Mouse (Mus musculus): Measurements from ENCODE around the gene Olfr1057. TPM values are rescaled to one million over a fixed set of nuclear protein-coding genes. Genes with fewer than 3 reads are reported as not detected.

Gene Olfr1057
- polyA plus RNA-seq (2017; shearing (Covaris generic)): not detected

DNA sequence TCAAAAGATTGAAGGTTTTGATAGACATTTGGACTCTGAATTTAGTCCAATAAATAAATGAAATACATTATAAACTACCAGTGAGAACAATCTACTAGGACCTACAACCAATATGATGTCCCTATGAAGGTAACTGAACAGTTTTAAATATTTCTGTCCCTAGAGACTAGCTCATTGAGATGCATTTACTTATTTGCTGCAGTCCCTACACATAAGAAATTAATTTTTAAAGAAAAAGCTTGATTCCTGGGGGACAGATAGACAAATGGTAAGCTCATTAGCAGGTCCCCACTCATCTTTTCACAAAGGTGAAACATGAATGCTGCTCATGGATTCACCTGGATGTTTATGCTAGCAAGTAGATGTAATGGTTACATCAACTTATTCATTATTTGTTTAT lies at the start of gene Olfr1057:
Olfr1057 (minus strand) TSS at position 101 of the 400 bp plus-strand sequence.

DNA sequence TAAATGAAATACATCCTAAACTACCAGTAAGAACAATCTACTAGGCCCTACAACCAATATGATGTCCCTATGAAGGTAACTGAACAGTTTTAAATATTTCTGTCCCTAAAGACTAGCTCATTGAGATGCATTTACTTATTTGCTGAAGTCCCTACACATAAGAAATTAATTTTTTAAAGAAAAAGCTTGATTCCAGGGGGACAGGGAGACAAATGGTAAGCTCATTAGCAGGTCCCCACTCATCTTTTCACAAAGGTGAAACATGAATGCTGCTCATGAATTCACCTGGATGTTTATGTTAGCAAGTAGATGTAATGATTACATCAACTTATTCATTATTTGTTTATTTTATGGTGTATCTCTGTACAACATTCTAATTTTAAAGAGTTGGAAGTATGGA lies 48.5 kb upstream of the Olfr1057 start, which contains the start of gene Olfr1062:
Olfr1062 (minus strand) TSS at position 101 of the 400 bp plus-strand sequence.

DNA sequence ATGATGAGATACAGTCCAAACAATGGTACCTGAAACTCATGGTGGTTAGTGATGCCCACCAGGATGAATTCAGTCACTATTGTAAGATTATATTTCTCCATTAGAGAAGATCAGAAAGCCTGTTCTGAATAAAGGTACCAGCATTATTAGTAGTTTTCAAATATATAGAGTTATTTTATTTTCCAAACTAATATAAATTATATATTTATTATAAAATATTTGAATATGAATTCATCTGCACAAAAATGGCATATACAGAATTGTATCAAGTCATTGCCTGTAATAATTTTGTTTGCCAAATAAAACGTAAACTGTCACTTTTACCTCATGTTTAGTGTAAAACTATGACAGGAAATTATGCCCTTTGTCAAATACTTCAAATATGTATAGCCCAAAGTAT lies 35.8 kb upstream of the Olfr1057 start, which contains the start of gene Olfr1061:
Olfr1061 (minus strand) TSS at position 101 of the 400 bp plus-strand sequence.

DNA sequence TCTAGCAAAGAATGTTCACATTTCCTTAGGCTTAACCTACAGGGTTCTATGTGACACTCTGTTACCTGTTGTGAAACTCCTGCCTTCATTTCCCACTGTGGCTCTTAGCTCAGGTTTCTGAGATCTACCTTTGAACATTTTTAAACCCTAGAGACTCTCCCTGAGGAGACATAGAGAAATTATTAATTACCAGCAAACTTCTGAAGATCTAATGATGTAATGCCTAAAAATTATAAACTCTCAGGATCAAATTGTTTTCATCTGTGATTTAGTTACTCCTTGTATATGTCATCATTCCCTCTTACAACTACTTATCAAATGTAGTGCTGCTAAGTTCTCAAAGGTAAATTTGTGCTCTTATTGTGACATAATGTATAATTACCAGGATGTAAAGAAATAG lies 10.3 kb upstream of the Olfr1057 start, which contains the start of gene Olfr1058:
Olfr1058 (minus strand) TSS at position 101 of the 400 bp plus-strand sequence.

DNA sequence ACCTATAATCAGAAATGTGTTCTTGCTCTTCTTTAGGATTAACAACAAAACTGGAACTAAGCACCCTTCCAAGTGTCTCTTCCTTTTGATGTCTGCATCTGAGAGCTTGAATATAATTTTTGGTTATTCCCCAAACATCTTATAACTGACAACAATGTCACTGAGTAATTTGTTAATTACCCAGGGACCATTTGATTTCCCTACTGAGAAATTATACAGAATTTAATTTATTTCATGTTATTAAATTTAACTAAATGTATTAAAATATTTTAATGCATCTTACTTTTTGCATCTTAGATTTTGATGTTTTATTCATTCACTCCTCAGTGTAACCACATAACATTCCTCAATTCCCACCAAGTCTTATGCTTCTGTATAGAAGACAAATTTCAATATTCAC lies 15.8 kb downstream of the Olfr1057 start, which contains the start of gene Olfr1056:
Olfr1056 (minus strand) TSS at position 101 of the 400 bp plus-strand sequence.

DNA sequence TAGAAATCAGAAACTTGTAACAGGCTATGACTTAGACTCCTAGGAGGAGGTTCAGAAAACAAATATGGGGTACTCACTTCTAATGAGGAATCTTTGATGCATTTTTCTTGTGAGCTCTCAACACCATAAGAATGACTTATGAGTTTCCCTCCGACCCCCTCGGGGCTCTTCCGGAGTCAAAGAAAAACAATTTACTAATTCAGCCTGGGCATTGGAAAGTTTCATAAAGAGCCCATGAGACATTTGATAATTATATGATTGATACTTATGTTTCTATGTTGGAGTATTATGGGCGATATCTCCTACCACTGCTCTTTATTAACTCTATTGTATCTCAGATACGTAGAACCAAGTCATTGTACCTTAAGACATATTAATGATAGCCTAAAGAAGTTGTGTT lies 28.0 kb downstream of the Olfr1057 start, which contains the start of gene Olfr1055:
Olfr1055 (minus strand) TSS at position 101 of the 400 bp plus-strand sequence.

DNA sequence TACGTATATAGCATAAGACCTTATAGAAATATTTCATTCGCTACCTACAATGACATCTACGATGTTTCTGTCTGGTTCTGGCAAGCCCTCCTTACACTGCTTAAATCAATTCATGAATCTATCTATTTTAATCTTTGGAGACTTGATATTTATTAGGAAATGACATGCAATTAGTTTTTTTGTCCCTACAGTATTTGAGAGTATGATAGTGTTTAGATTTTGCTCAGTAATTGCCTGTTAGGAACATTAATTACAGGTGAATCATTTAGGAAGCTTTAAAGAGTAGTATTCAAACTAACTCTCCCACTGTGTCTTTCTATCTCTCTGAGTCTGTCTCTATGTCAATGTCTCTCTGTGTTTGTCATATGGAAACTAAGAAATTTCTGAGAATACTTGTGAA lies 42.9 kb downstream of the Olfr1057 start, which contains the start of gene Olfr1054:
Olfr1054 (minus strand) TSS at position 101 of the 400 bp plus-strand sequence.

Other genes with a start within 250 kb of the Olfr1057 start
- gene Olfr1039, start 242.5 kb downstream of the Olfr1057 start, polyA plus RNA-seq (2017; shearing (Covaris generic)): not detected
- gene Olfr1040, start 231.7 kb downstream of the Olfr1057 start, polyA plus RNA-seq (2017; shearing (Covaris generic)): not detected
- 0.05 TPM for gene Olfr1042, start 216.6 kb downstream of the Olfr1057 start, polyA plus RNA-seq (2017; shearing (Covaris generic))
- 0.11 TPM for gene Olfr1043, start 210.9 kb downstream of the Olfr1057 start, polyA plus RNA-seq (2017; shearing (Covaris generic))
- not detected for gene Olfr1044, start 200.6 kb downstream of the Olfr1057 start, polyA plus RNA-seq (2017; shearing (Covaris generic))
- not detected for gene Olfr52, start 192.7 kb downstream of the Olfr1057 start, polyA plus RNA-seq (2017; shearing (Covaris generic))
- not detected for gene Olfr1045, start 175.4 kb downstream of the Olfr1057 start, polyA plus RNA-seq (2017; shearing (Covaris generic))
- 0.06 TPM for gene Olfr1046, start 159.1 kb downstream of the Olfr1057 start, polyA plus RNA-seq (2017; shearing (Covaris generic))
- gene Olfr1047, start 147.0 kb downstream of the Olfr1057 start, polyA plus RNA-seq (2017; shearing (Covaris generic)): not detected
- not detected for gene Olfr1048, start 138.1 kb downstream of the Olfr1057 start, polyA plus RNA-seq (2017; shearing (Covaris generic))
- gene Olfr1049, start 120.1 kb downstream of the Olfr1057 start, polyA plus RNA-seq (2017; shearing (Covaris generic)): 0.12 TPM
- gene Olfr1051, start 99.3 kb downstream of the Olfr1057 start, polyA plus RNA-seq (2017; shearing (Covaris generic)): not detected
- gene Olfr1052, start 85.9 kb downstream of the Olfr1057 start, polyA plus RNA-seq (2017; shearing (Covaris generic)): not detected
- gene Olfr1053, start 63.1 kb downstream of the Olfr1057 start, polyA plus RNA-seq (2017; shearing (Covaris generic)): not detected
- not detected for gene Olfr1054, start 43.0 kb downstream of the Olfr1057 start, polyA plus RNA-seq (2017; shearing (Covaris generic))
- gene Olfr1055, start 28.1 kb downstream of the Olfr1057 start, polyA plus RNA-seq (2017; shearing (Covaris generic)): not detected
- gene Olfr1056, start 15.9 kb downstream of the Olfr1057 start, polyA plus RNA-seq (2017; shearing (Covaris generic)): not detected
- gene Olfr1058, start 10.2 kb upstream of the Olfr1057 start, polyA plus RNA-seq (2017; shearing (Covaris generic)): not detected
- not detected for gene Olfr1061, start 35.7 kb upstream of the Olfr1057 start, polyA plus RNA-seq (2017; shearing (Covaris generic))
- not detected for gene Olfr1062, start 48.4 kb upstream of the Olfr1057 start, polyA plus RNA-seq (2017; shearing (Covaris generic))
- gene Olfr1065, start 72.2 kb upstream of the Olfr1057 start, polyA plus RNA-seq (2017; shearing (Covaris generic)): not detected
- gene Olfr1066, start 77.9 kb upstream of the Olfr1057 start, polyA plus RNA-seq (2017; shearing (Covaris generic)): not detected
- gene Olfr228, start 109.0 kb upstream of the Olfr1057 start, polyA plus RNA-seq (2017; shearing (Covaris generic)): 0.10 TPM
- gene Olfr1076, start 130.1 kb upstream of the Olfr1057 start, polyA plus RNA-seq (2017; shearing (Covaris generic)): not detected
- gene Olfr1079, start 164.1 kb upstream of the Olfr1057 start, polyA plus RNA-seq (2017; shearing (Covaris generic)): not detected
- gene Olfr1080, start 179.8 kb upstream of the Olfr1057 start, polyA plus RNA-seq (2017; shearing (Covaris generic)): not detected
- not detected for gene Olfr1082, start 220.6 kb upstream of the Olfr1057 start, polyA plus RNA-seq (2017; shearing (Covaris generic))